Mouse (Mus musculus) right cerebral cortex, postnatal 36 days (tissue): ENCODE measurements around the gene Gm21969.

Experiments used
- DNase-seq, 2 experiments: peaks; one replicate each; pipeline ENCODE4 v3.0.0; 2022; ENCODE audit warnings: low spot score in 2 of 2, mixed read lengths in 1 of 2

Gm21969 gene

GRCm38 (mm10) chr4:139602357-139603244 lies at the start of gene Gm21969:
Gm21969 (plus strand) TSS chr4:139603186.
- no peak for DNase-seq

GRCm38 (mm10) chr4:139555235-139555634 lies 47.8 kb upstream of the Gm21969 start:
- no peak for DNase-seq

GRCm38 (mm10) chr4:139555951-139556350 lies 47.0 kb upstream of the Gm21969 start:
- DNase-seq: no peak

GRCm38 (mm10) chr4:139568361-139568760 lies 34.6 kb upstream of the Gm21969 start:
- peak; percentile 27 to 59 for DNase-seq

- DNase-seq: no peak
These were observed 32.2 kb upstream of the Gm21969 start for GRCm38 (mm10) chr4:139570756-139571155.

GRCm38 (mm10) chr4:139572928-139573512 lies 30.0 kb upstream of the Gm21969 start:
- no peak for DNase-seq

- DNase-seq: peak; percentile 96 to 97
These were observed 28.7 kb upstream of the Gm21969 start for GRCm38 (mm10) chr4:139574156-139574798.

- DNase-seq: peak; percentile 52 to 71
These were observed 27.9 kb upstream of the Gm21969 start for GRCm38 (mm10) chr4:139574799-139575672.

GRCm38 (mm10) chr4:139575673-139576003 lies 27.3 kb upstream of the Gm21969 start:
- DNase-seq: no peak

GRCm38 (mm10) chr4:139576251-139576880 lies 26.6 kb upstream of the Gm21969 start:
- no peak for DNase-seq

GRCm38 (mm10) chr4:139577006-139577405 lies 26.0 kb upstream of the Gm21969 start:
- DNase-seq: no peak

GRCm38 (mm10) chr4:139578389-139578788 lies 24.6 kb upstream of the Gm21969 start:
- no peak for DNase-seq

- DNase-seq: no peak
These were observed 24.0 kb upstream of the Gm21969 start for GRCm38 (mm10) chr4:139579003-139579402.

GRCm38 (mm10) chr4:139579466-139579865 lies 23.5 kb upstream of the Gm21969 start:
- DNase-seq: no peak

- no peak for DNase-seq
These were observed 22.2 kb upstream of the Gm21969 start for GRCm38 (mm10) chr4:139580663-139581336.

- no peak for DNase-seq
These were observed 21.4 kb upstream of the Gm21969 start for GRCm38 (mm10) chr4:139581427-139582051.

- no peak for DNase-seq
These were observed 20.6 kb upstream of the Gm21969 start for GRCm38 (mm10) chr4:139582346-139582745.

- DNase-seq: no peak
These were observed 20.1 kb upstream of the Gm21969 start for GRCm38 (mm10) chr4:139582903-139583302.

GRCm38 (mm10) chr4:139583629-139584245 lies 19.2 kb upstream of the Gm21969 start:
- no peak for DNase-seq

GRCm38 (mm10) chr4:139584704-139585103 lies 18.3 kb upstream of the Gm21969 start:
- no peak for DNase-seq
